Mouse (Mus musculus) spleen, adult 2 months (tissue): Measurements from ENCODE around the gene Des.

ENCODE experiments used
- CTCF ChIP-seq: fragments of 200-500 bp; IDR thresholded peaks from 2 replicates; pipeline ENCODE4 v1.5.1; 2011; ENCODE audit warnings: mild to moderate bottlenecking, inconsistent platforms; ENCODE audit not compliant: insufficient read depth, insufficient read length, insufficient replicate concordance; ENCODE audit errors: extremely low read depth
- POLR2A ChIP-seq: fragments of 200-500 bp; IDR thresholded peaks from 2 replicates; pipeline ENCODE4 v1.6.1; 2011; ENCODE audit warnings: low read depth, low read length, inconsistent platforms

GRCm38 (mm10) chr1:75331271-75331670 is 28.9 kb upstream of the Des start:
- no peak for TF ChIP-seq CTCF
- TF ChIP-seq POLR2A, result no peak
